In the genomic region with DNA sequence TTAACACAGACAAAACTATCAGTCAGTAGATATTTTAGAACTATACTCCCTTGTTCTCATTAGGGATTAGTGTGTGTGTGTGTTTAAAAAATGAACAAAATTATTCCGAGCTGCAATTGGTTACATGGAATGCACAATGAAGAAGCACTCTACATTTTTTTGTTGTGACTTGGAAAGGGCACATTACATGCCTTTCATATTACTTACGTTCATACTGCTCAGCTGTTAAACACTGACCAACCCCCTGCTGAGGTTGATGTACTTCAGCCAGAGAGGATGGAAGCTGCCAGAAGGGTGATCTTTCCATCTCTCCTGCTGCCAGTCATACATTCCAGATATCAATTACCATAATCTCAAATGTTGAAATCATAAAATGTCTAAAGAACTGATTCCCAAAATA, we compare ENCODE assay signal across 26 mouse cellular contexts.
A peak's percentile ranks its signal among the peaks of the same experiment; 100 is the strongest.
DNase-seq lines count a peak whose midpoint lies in the region; ATAC-seq and TF ChIP-seq lines count a peak whose summit lies in the region.
"Had no signal": no experiment of that assay in that cellular context is flagged by ENCODE, and none has a peak within 500 bp of the region (broad histone marks: within the 10 kb centered on the region; RNA-seq: fewer than 3 reads in every experiment).

No protein-coding gene starts in this region.

- peak; percentile 65 for TF ChIP-seq EP300 in lung, postnatal 0 days (IDR thresholded peaks at IDR 0.05)

- ATAC-seq in lung, postnatal 0 days = peak; percentile 80
- no peak for ATAC-seq in erythroid progenitor cell, adult 5-6 weeks (replicated peaks; ENCODE audit: low FRiP score, poor library complexity, severe bottlenecking)
- ATAC-seq: CD4-positive, CD25-positive, alpha-beta regulatory T cell, adult 4 months; forebrain, embryonic 14.5 days; intestine, embryonic 15.5 days had no signal

- peak; percentile 33 for DNase-seq in gastrocnemius, adult 18-20 months (ENCODE audit: low spot score)
- DNase-seq in gastrocnemius, postnatal 36 days = no peak
- peak; percentile 27 for DNase-seq in lung, postnatal 0 days (ENCODE audit: low spot score)
- DNase-seq in lung, adult 2 months = no peak
- peak; percentile 90 for DNase-seq in Muller cell, postnatal 12 days (ENCODE audit: inconsistent ontology term)
- DNase-seq in fibroblast of lung, adult 2 months (ENCODE audit: low read depth) = peak; percentile 34
- DNase-seq: adrenal gland, postnatal 10 days; cerebellum, adult 11 months; cerebellum, adult 9-10 months; heart, postnatal 14 days; kidney, adult 8-10 months; kidney, postnatal 4 days; liver, embryonic 13.5 days; lung, embryonic 14.5 days had no signal

- intact Hi-C loops in gastrocnemius, postnatal 36 days (cut with DNase I) = no loop called here

- no peak overlapping the region for H3K9ac ChIP-seq in lung, postnatal 0 days (replicated peaks; ENCODE audit: low read depth)
- H3K9ac ChIP-seq: hindbrain, embryonic 15.5 days; intestine, embryonic 15.5 days; limb, embryonic 15.5 days; liver, embryonic 13.5 days; lung, embryonic 14.5 days; midbrain, embryonic 12.5 days; neural tube, embryonic 13.5 days; stomach, embryonic 15.5 days had no signal

- H3K27me3 ChIP-seq in lung, postnatal 0 days (replicated peaks; ENCODE audit: insufficient read depth, low read length) = no peaks in the 10 kb centered on the region
- H3K27me3 ChIP-seq: hindbrain, embryonic 15.5 days; intestine, embryonic 15.5 days; limb, embryonic 15.5 days; liver, embryonic 13.5 days; midbrain, embryonic 12.5 days; neural tube, embryonic 13.5 days; stomach, embryonic 15.5 days had no signal

- no peak overlapping the region for H3K4me2 ChIP-seq in lung, postnatal 0 days (replicated peaks; ENCODE audit: low read depth, low read length)
- H3K4me2 ChIP-seq: hindbrain, embryonic 15.5 days; intestine, embryonic 15.5 days; limb, embryonic 15.5 days; liver, embryonic 13.5 days; lung, embryonic 14.5 days; midbrain, embryonic 12.5 days; neural tube, embryonic 13.5 days; stomach, embryonic 15.5 days had no signal

- TF ChIP-seq POLR2A in lung, adult 2 months (IDR thresholded peaks at IDR 0.05; ENCODE audit: borderline replicate concordance, extremely low read depth, low read depth, low read length) = no peak

- H3K27ac ChIP-seq in lung, postnatal 0 days (ENCODE audit: low read length) = no peak overlapping the region
- H3K27ac ChIP-seq: hindbrain, embryonic 10.5 days; hindbrain, embryonic 15.5 days; intestine, embryonic 15.5 days; kidney, postnatal 0 days; limb, embryonic 10.5 days; limb, embryonic 15.5 days; liver, embryonic 13.5 days; midbrain, embryonic 12.5 days; neural tube, embryonic 13.5 days; stomach, embryonic 15.5 days had no signal

- H3K36me3 ChIP-seq in lung, postnatal 0 days (ENCODE audit: insufficient read depth, low read length) = no peaks in the 10 kb centered on the region
- H3K36me3 ChIP-seq: hindbrain, embryonic 10.5 days; hindbrain, embryonic 15.5 days; intestine, embryonic 15.5 days; limb, embryonic 10.5 days; limb, embryonic 15.5 days; liver, embryonic 13.5 days; midbrain, embryonic 12.5 days; neural tube, embryonic 13.5 days; stomach, embryonic 15.5 days had no signal

- peaks cover 4% of the 10 kb centered on the region; the same call in 1 of the 2 replicates for H3K4me1 ChIP-seq in lung, postnatal 0 days (ENCODE audit: insufficient read depth, low read depth, low read length)
- H3K4me1 ChIP-seq in lung, adult 2 months (ENCODE audit: control insufficient read depth, insufficient read depth, low read length) = peaks cover 7% of the 10 kb centered on the region
- H3K4me1 ChIP-seq: hindbrain, embryonic 10.5 days; hindbrain, embryonic 15.5 days; intestine, embryonic 15.5 days; limb, embryonic 10.5 days; limb, embryonic 15.5 days; liver, embryonic 13.5 days; midbrain, embryonic 12.5 days; neural tube, embryonic 13.5 days; stomach, embryonic 15.5 days had no signal

- TF ChIP-seq CTCF in lung, postnatal 0 days (IDR thresholded peaks at IDR 0.05) = no peak
- TF ChIP-seq CTCF in lung, adult 2 months (IDR thresholded peaks at IDR 0.05; ENCODE audit: insufficient read depth, low read length) = no peak

- no peak overlapping the region for H3K4me3 ChIP-seq in lung, postnatal 0 days (ENCODE audit: low read depth, low read length)
- no peak overlapping the region for H3K4me3 ChIP-seq in lung, adult 2 months (replicated peaks; ENCODE audit: extremely low read depth, low read depth, low read length)
- H3K4me3 ChIP-seq: hindbrain, embryonic 10.5 days; hindbrain, embryonic 15.5 days; intestine, embryonic 15.5 days; limb, embryonic 10.5 days; limb, embryonic 15.5 days; liver, embryonic 13.5 days; midbrain, embryonic 12.5 days; neural tube, embryonic 13.5 days; stomach, embryonic 15.5 days had no signal

- WGBS in lung, postnatal 0 days = 54% methylated on average over 2 of the region's 2 CpGs
- 48% methylated on average over 2 of the region's 2 CpGs for WGBS in lung, adult 2 months

- no peaks in the 10 kb centered on the region for H3K9me3 ChIP-seq in lung, postnatal 0 days (ENCODE audit: low read length)
- H3K9me3 ChIP-seq: hindbrain, embryonic 10.5 days; hindbrain, embryonic 15.5 days; intestine, embryonic 15.5 days; limb, embryonic 10.5 days; limb, embryonic 15.5 days; liver, embryonic 13.5 days; midbrain, embryonic 12.5 days; neural tube, embryonic 13.5 days; stomach, embryonic 15.5 days had no signal

Comparison
In these comparisons a context has a peak if more than half of its experiments do, and no peak if none do; other contexts are left out.
1. DNase-seq: peak in gastrocnemius, adult 18-20 months (single experiment), lung, postnatal 0 days (single experiment), Muller cell, postnatal 12 days (single experiment) and fibroblast of lung, adult 2 months (single experiment); none in gastrocnemius, postnatal 36 days (0 of 2) and lung, adult 2 months (single experiment).